Mouse (Mus musculus): Measurements from ENCODE around the gene Usp29. TPM values are rescaled to one million over a fixed set of nuclear protein-coding genes. Genes with fewer than 3 reads are reported as not detected.
"Not testable (repeated sequence)": the region's sequence is repeated elsewhere in the genome, so short reads cannot be mapped to it uniquely, and the experiment has no call there.

The Usp29 gene
- polyA plus RNA-seq, 1 experiment from 2014 or later, result 17.5 TPM

- 92% methylated on average over 5 of the region's 5 CpGs for WGBS
- ATAC-seq (ENCODE audit: low FRiP score, low read depth), result no peak
- Histone ChIP-seq H3K27me3 (replicated peaks) (no peaks in the 10 kb centered on the region), H3K36me3 (no peaks in the 10 kb centered on the region), H3K27ac (no peak overlapping the region), H3K9ac (no peak overlapping the region), H3K9me3 (no peaks in the 10 kb centered on the region), H3K4me3 (no peak overlapping the region), H3K4me1 (no peaks in the 10 kb centered on the region), H3K4me2 (replicated peaks) (no peak overlapping the region)
Measured at GRCm38 (mm10) chr7:6889871-6890270, 159.5 kb downstream of the Usp29 start.

- no peak for ATAC-seq (ENCODE audit: low FRiP score, low read depth)
- no peak overlapping the region for H3K9ac ChIP-seq
- 60% methylated on average over 3 of the region's 3 CpGs for WGBS
Measured at GRCm38 (mm10) chr7:6891206-6891605, 160.8 kb downstream of the Usp29 start.

GRCm38 (mm10) chr7:6897021-6897420 lies 166.6 kb downstream of the Usp29 start:
- WGBS, result 5% methylated on average over 4 of the region's 4 CpGs
- not testable (repeated sequence) for H3K9me3 ChIP-seq; H3K9ac ChIP-seq; H3K36me3 ChIP-seq; H3K27ac ChIP-seq; ATAC-seq (ENCODE audit: low FRiP score, low read depth); H3K4me3 ChIP-seq; H3K4me1 ChIP-seq; H3K4me2 ChIP-seq (replicated peaks); H3K27me3 ChIP-seq (replicated peaks)

More at GRCm38 (mm10) chr7:6891206-6891605, 160.8 kb downstream of the Usp29 start:
- no peak overlapping the region for H3K27ac ChIP-seq
- H3K36me3 ChIP-seq, result no peaks in the 10 kb centered on the region
- H3K9me3 ChIP-seq, result no peaks in the 10 kb centered on the region
- no peaks in the 10 kb centered on the region for H3K27me3 ChIP-seq (replicated peaks)
- H3K4me2 ChIP-seq (replicated peaks), result no peak overlapping the region
- H3K4me3 ChIP-seq, result no peak overlapping the region
- H3K4me1 ChIP-seq, result no peaks in the 10 kb centered on the region

GRCm38 (mm10) chr7:6900672-6901071 lies 170.3 kb downstream of the Usp29 start:
- Histone ChIP-seq H3K9ac (no peak overlapping the region), H3K36me3 (no peaks in the 10 kb centered on the region), H3K4me3 (no peak overlapping the region), H3K4me2 (replicated peaks) (no peak overlapping the region), H3K9me3 (no peaks in the 10 kb centered on the region), H3K4me1 (no peaks in the 10 kb centered on the region), H3K27ac (no peak overlapping the region), H3K27me3 (replicated peaks) (no peaks in the 10 kb centered on the region)
- WGBS, result 94% methylated on average over 7 of the region's 7 CpGs
- no peak for ATAC-seq (ENCODE audit: low FRiP score, low read depth)

GRCm38 (mm10) chr7:6903489-6903888 lies 173.1 kb downstream of the Usp29 start:
- Histone ChIP-seq H3K36me3 (no peaks in the 10 kb centered on the region), H3K9me3 (no peaks in the 10 kb centered on the region), H3K4me1 (no peaks in the 10 kb centered on the region), H3K4me3 (no peak overlapping the region), H3K4me2 (replicated peaks) (no peak overlapping the region), H3K27me3 (replicated peaks) (no peaks in the 10 kb centered on the region), H3K27ac (no peak overlapping the region), H3K9ac (no peak overlapping the region)
- ATAC-seq (ENCODE audit: low FRiP score, low read depth), result no peak
- 82% methylated on average over 8 of the region's 8 CpGs for WGBS

- H3K9me3 ChIP-seq, result no peaks in the 10 kb centered on the region
- H3K27ac ChIP-seq, result no peak overlapping the region
- H3K4me1 ChIP-seq, result peaks cover 12% of the 10 kb centered on the region; the same call in 1 of the 2 replicates
- ATAC-seq (ENCODE audit: low FRiP score, low read depth), result no peak
- WGBS, result 50% methylated on average over 7 of the region's 7 CpGs
- H3K4me2 ChIP-seq (replicated peaks), result no peak overlapping the region
- no peak overlapping the region for H3K4me3 ChIP-seq
- no peak overlapping the region for H3K9ac ChIP-seq
- no peaks in the 10 kb centered on the region for H3K27me3 ChIP-seq (replicated peaks)
- no peaks in the 10 kb centered on the region for H3K36me3 ChIP-seq
Measured at GRCm38 (mm10) chr7:6910527-6910926, 180.1 kb downstream of the Usp29 start.

- Histone ChIP-seq H3K36me3 (no peaks in the 10 kb centered on the region), H3K9ac (no peak overlapping the region), H3K4me2 (replicated peaks) (no peak overlapping the region), H3K27me3 (replicated peaks) (no peaks in the 10 kb centered on the region), H3K4me3 (no peak overlapping the region), H3K4me1 (peaks cover 12% of the 10 kb centered on the region; the same call in 1 of the 2 replicates), H3K27ac (no peak overlapping the region), H3K9me3 (no peaks in the 10 kb centered on the region)
- 76% methylated on average over 5 of the region's 5 CpGs for WGBS
- no peak for ATAC-seq (ENCODE audit: low FRiP score, low read depth)
Measured at GRCm38 (mm10) chr7:6911731-6912130, 181.4 kb downstream of the Usp29 start.

GRCm38 (mm10) chr7:6913439-6914380 lies 183.3 kb downstream of the Usp29 start:
- H3K27ac ChIP-seq, result no peak overlapping the region
- H3K4me3 ChIP-seq, result no peak overlapping the region
- H3K4me2 ChIP-seq (replicated peaks), result peak overlapping the region; percentile 62
- no peak; the same call in 1 of the 2 replicates for ATAC-seq (ENCODE audit: low FRiP score, low read depth)
- WGBS, result 19% methylated on average over 30 of the region's 30 CpGs
- peaks cover 12% of the 10 kb centered on the region; the same call in 1 of the 2 replicates for H3K4me1 ChIP-seq
- H3K9me3 ChIP-seq, result no peaks in the 10 kb centered on the region
- no peaks in the 10 kb centered on the region for H3K36me3 ChIP-seq
- no peaks in the 10 kb centered on the region for H3K27me3 ChIP-seq (replicated peaks)
- H3K9ac ChIP-seq, result peak overlapping the region; percentile 33; the same call in 1 of the 2 replicates

GRCm38 (mm10) chr7:6917126-6917525 lies 186.7 kb downstream of the Usp29 start:
- H3K4me2 ChIP-seq (replicated peaks), result no peak overlapping the region
- H3K4me1 ChIP-seq, result peaks cover 12% of the 10 kb centered on the region; the same call in 1 of the 2 replicates
- H3K36me3 ChIP-seq, result no peaks in the 10 kb centered on the region
- no peaks in the 10 kb centered on the region for H3K27me3 ChIP-seq (replicated peaks)
- 62% methylated on average over 5 of the region's 5 CpGs for WGBS
- no peak overlapping the region for H3K27ac ChIP-seq
- H3K9ac ChIP-seq, result no peak overlapping the region
- H3K9me3 ChIP-seq, result no peaks in the 10 kb centered on the region
- no peak overlapping the region for H3K4me3 ChIP-seq
- no peak for ATAC-seq (ENCODE audit: low FRiP score, low read depth)

GRCm38 (mm10) chr7:6918267-6918666 lies 187.9 kb downstream of the Usp29 start:
- peaks cover 9% of the 10 kb centered on the region; the same call in 1 of the 2 replicates for H3K4me1 ChIP-seq
- H3K9me3 ChIP-seq, result no peaks in the 10 kb centered on the region
- H3K27ac ChIP-seq, result no peak overlapping the region
- H3K36me3 ChIP-seq, result no peaks in the 10 kb centered on the region
- H3K27me3 ChIP-seq (replicated peaks), result no peaks in the 10 kb centered on the region
- no peak overlapping the region for H3K4me3 ChIP-seq
- 12% methylated on average over 10 of the region's 10 CpGs for WGBS
- no peak overlapping the region for H3K9ac ChIP-seq
- H3K4me2 ChIP-seq (replicated peaks), result 0 out of 2 replicates have a peak overlapping the region, but pooled peaks have one; percentile 1
- ATAC-seq (ENCODE audit: low FRiP score, low read depth), result peak; percentile 45

- 82% methylated on average over 1 of the region's 1 CpGs for WGBS
- Histone ChIP-seq H3K36me3 (no peaks in the 10 kb centered on the region), H3K4me2 (replicated peaks) (no peak overlapping the region), H3K27ac (no peak overlapping the region), H3K4me3 (no peak overlapping the region), H3K9ac (no peak overlapping the region), H3K4me1 (no peaks in the 10 kb centered on the region), H3K9me3 (no peaks in the 10 kb centered on the region), H3K27me3 (replicated peaks) (no peaks in the 10 kb centered on the region)
- peak; percentile 41 for ATAC-seq (ENCODE audit: low FRiP score, low read depth)
Measured at GRCm38 (mm10) chr7:6919131-6919870, 188.9 kb downstream of the Usp29 start.

GRCm38 (mm10) chr7:6923515-6923914 lies 193.1 kb downstream of the Usp29 start:
- Histone ChIP-seq H3K4me2 (replicated peaks) (no peak overlapping the region), H3K27me3 (replicated peaks) (no peaks in the 10 kb centered on the region), H3K9me3 (no peaks in the 10 kb centered on the region), H3K27ac (no peak overlapping the region), H3K4me1 (peaks cover 3% of the 10 kb centered on the region; the same call in 1 of the 2 replicates), H3K9ac (no peak overlapping the region), H3K4me3 (no peak overlapping the region), H3K36me3 (no peaks in the 10 kb centered on the region)
- WGBS, result 94% methylated on average over 3 of the region's 3 CpGs
- ATAC-seq (ENCODE audit: low FRiP score, low read depth), result no peak

All from neural tube, embryonic 12.5 days (tissue).